ENCODE assay signal across 8 mouse cellular contexts in genomic region chr7:29071169-29071891, GRCm38 (mm10). TPM values are rescaled to one million over a fixed set of nuclear protein-coding genes. Genes with fewer than 3 reads are reported as not detected.
DNase-seq lines count a peak whose midpoint lies in the region; ATAC-seq and TF ChIP-seq lines count a peak whose summit lies in the region.

No protein-coding gene starts in this region.

- H3K9me3 ChIP-seq in heart, embryonic 16.5 days (replicated peaks; ENCODE audit: control insufficient read depth, low read length), result no peaks in the 10 kb centered on the region
- no peaks in the 10 kb centered on the region for H3K9me3 ChIP-seq in hindbrain, embryonic 15.5 days
- no peaks in the 10 kb centered on the region for H3K9me3 ChIP-seq in stomach, postnatal 0 days (ENCODE audit: control insufficient read depth, low read length)

- DNase-seq in heart, postnatal 14 days, result no peak
- DNase-seq in embryo, embryonic 9.5 days (ENCODE audit: extremely low spot score), result peak; percentile 48
- DNase-seq in mesoderm, embryonic 11.5 days (ENCODE audit: low read depth, low spot score), result peak; percentile 55
- no peak for DNase-seq in stomach, postnatal 0 days (ENCODE audit: low spot score)
- no peak for DNase-seq in adrenal gland, postnatal 25 days
- DNase-seq in urinary bladder, postnatal 14 days (ENCODE audit: low spot score), result no peak

- H3K4me1 ChIP-seq in heart, embryonic 16.5 days (ENCODE audit: control insufficient read depth, insufficient read depth, low read length), result 0 out of 2 replicates have a peak, but pooled peaks cover 3% of the 10 kb centered on the region
- peaks cover 33% of the 10 kb centered on the region for H3K4me1 ChIP-seq in hindbrain, embryonic 15.5 days (replicated peaks)
- no peaks in the 10 kb centered on the region for H3K4me1 ChIP-seq in stomach, postnatal 0 days (replicated peaks; ENCODE audit: control insufficient read depth, insufficient read depth)

- H3K9ac ChIP-seq in heart, embryonic 16.5 days (ENCODE audit: low read length), result no peak overlapping the region
- peak overlapping the region; percentile 47 for H3K9ac ChIP-seq in hindbrain, embryonic 15.5 days
- H3K9ac ChIP-seq in stomach, postnatal 0 days (ENCODE audit: low read length), result no peak overlapping the region

- no peak for ATAC-seq in heart, embryonic 16.5 days (replicated peaks; ENCODE audit: extremely low read depth, insufficient read depth, low FRiP score)
- ATAC-seq in hindbrain, embryonic 15.5 days (ENCODE audit: low FRiP score, low read depth), result peak; percentile 90
- ATAC-seq in stomach, postnatal 0 days (ENCODE audit: low FRiP score, low TSS enrichment), result peak; percentile 30; the same call in 1 of the 2 replicates

- no peak for TF ChIP-seq EP300 in stomach, postnatal 0 days (optimal IDR thresholded peaks at IDR 0.05)

- H3K36me3 ChIP-seq in heart, embryonic 16.5 days (ENCODE audit: control insufficient read depth, insufficient read depth), result no peaks in the 10 kb centered on the region
- no peaks in the 10 kb centered on the region for H3K36me3 ChIP-seq in hindbrain, embryonic 15.5 days
- no peaks in the 10 kb centered on the region for H3K36me3 ChIP-seq in stomach, postnatal 0 days (ENCODE audit: control insufficient read depth, insufficient read depth, low read length)

- H3K4me3 ChIP-seq in heart, embryonic 16.5 days (ENCODE audit: low read length), result peak overlapping the region; percentile 16; the same call in 1 of the 2 replicates
- peak overlapping the region; percentile 44 for H3K4me3 ChIP-seq in hindbrain, embryonic 15.5 days
- 0 out of 2 replicates have a peak overlapping the region, but pooled peaks have one; percentile 6 for H3K4me3 ChIP-seq in stomach, postnatal 0 days (ENCODE audit: low read depth, low read length)

- TF ChIP-seq CTCF in stomach, postnatal 0 days (IDR thresholded peaks at IDR 0.05; ENCODE audit: low read depth), result no peak

- WGBS in heart, embryonic 16.5 days, result 7% methylated on average over 42 of the region's 42 CpGs
- WGBS in hindbrain, embryonic 15.5 days, result 2% methylated on average over 42 of the region's 42 CpGs
- WGBS in stomach, postnatal 0 days, result 12% methylated on average over 42 of the region's 42 CpGs

- H3K27ac ChIP-seq in heart, embryonic 16.5 days (ENCODE audit: low read length), result no peak overlapping the region
- peak overlapping the region; percentile 86 for H3K27ac ChIP-seq in hindbrain, embryonic 15.5 days (replicated peaks)
- no peak overlapping the region for H3K27ac ChIP-seq in stomach, postnatal 0 days (replicated peaks)

- peak overlapping the region; percentile 46 for H3K4me2 ChIP-seq in heart, embryonic 16.5 days (ENCODE audit: low read depth, low read length)
- H3K4me2 ChIP-seq in hindbrain, embryonic 15.5 days, result peak overlapping the region; percentile 75
- H3K4me2 ChIP-seq in stomach, postnatal 0 days (replicated peaks; ENCODE audit: low read depth), result 0 out of 2 replicates have a peak overlapping the region, but pooled peaks have one; percentile 27

- peaks cover 54% of the 10 kb centered on the region for H3K27me3 ChIP-seq in heart, embryonic 16.5 days (ENCODE audit: control insufficient read depth, insufficient read depth, low read length)
- 0 out of 2 replicates have a peak, but pooled peaks cover 3% of the 10 kb centered on the region for H3K27me3 ChIP-seq in hindbrain, embryonic 15.5 days
- H3K27me3 ChIP-seq in stomach, postnatal 0 days (ENCODE audit: control insufficient read depth, insufficient read depth, low read length), result no peaks in the 10 kb centered on the region

- intact Hi-C loops in heart, postnatal 14 days (cut with DNase I), result no loop called here

RNA-seq across cellular contexts. Expression of gene Ryr1, which starts 53.6 kb away (rescaled TPM):
- polyA plus RNA-seq in heart, embryonic 16.5 days (2015; fragmentation: Nextera tagmentation; extraction: Ambion mirVana), result 0.22 and 0.29 TPM in 2 replicates
- total RNA-seq in heart, postnatal 14 days (2021), result under 1 TPM; 0.05 TPM
- 8.6 and 10.3 TPM in 2 replicates for polyA plus RNA-seq in hindbrain, embryonic 15.5 days (2015; fragmentation: Nextera tagmentation; extraction: Ambion mirVana)
- 0.10 and 0.11 TPM in 2 replicates for polyA plus RNA-seq in stomach, postnatal 0 days (2015; fragmentation: Nextera tagmentation; extraction: Ambion mirVana)
- total RNA-seq in adrenal gland, postnatal 25 days (2021), result 0.14 and 0.18 TPM in 2 replicates

Comparison
In these comparisons a context has a peak if more than half of its experiments do, and no peak if none do; other contexts are left out.
1. DNase-seq: peak in embryo, embryonic 9.5 days (single experiment) and mesoderm, embryonic 11.5 days (single experiment); none in heart, postnatal 14 days (0 of 2), stomach, postnatal 0 days (single experiment), adrenal gland, postnatal 25 days (single experiment) and urinary bladder, postnatal 14 days (single experiment).
2. Peak in every context shown above with its lines, with median percentiles within 50 percentile points of each other: H3K4me2 ChIP-seq and H3K4me3 ChIP-seq.